Mouse (Mus musculus): ENCODE measurements at regions not wholly inside any gene's neighbourhood (a gene's known extent, or its start where the extent isn't known, plus 50 kb on each side); places are given as distances from the start of the nearest gene placed in this dataset.

DNA sequence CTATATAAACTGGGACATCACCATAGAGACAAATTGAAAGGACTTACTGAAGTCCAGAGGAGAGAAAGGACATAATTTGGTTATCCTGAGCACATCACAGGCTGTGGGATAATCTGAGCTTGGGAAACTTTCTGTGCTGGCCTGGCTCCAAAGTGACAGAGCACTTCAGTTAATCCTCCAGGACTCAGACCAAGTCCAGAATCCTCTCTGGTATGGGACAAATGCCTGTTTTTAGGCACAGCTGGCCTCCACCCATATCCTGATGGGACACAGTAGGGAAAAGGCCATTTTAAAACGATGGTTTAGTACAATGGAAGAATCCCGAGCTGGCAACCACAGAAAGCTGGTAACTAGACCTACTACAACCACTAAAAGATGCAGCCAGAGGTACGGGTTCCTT, 151.3 kb downstream of the Snx19 start:
- TF ChIP-seq CTCF (IDR thresholded peaks at IDR 0.05; ENCODE audit: low read depth), result no peak
- TF ChIP-seq EP300 (IDR thresholded peaks at IDR 0.05; ENCODE audit: low read depth), result no peak
